Comparison of ENCODE assay signal across 8 mouse cellular contexts in genomic region chr10:117709930-117710603, GRCm38 (mm10). TPM values are rescaled to one million over a fixed set of nuclear protein-coding genes. Genes with fewer than 3 reads are reported as not detected.
DNase-seq lines count a peak whose midpoint lies in the region; ATAC-seq and TF ChIP-seq lines count a peak whose summit lies in the region.

No protein-coding gene starts in this region.

- peak; percentile 26; the same call in 1 of the 2 replicates for TF ChIP-seq EP300 in heart, postnatal 0 days (IDR thresholded peaks at IDR 0.05; ENCODE audit: low read depth)

- no peaks in the 10 kb centered on the region; the same call in 1 of the 2 replicates for H3K4me1 ChIP-seq in forebrain, embryonic 11.5 days (replicated peaks; ENCODE audit: control insufficient read depth, insufficient read depth, low read length)
- peaks cover 21% of the 10 kb centered on the region for H3K4me1 ChIP-seq in heart, postnatal 0 days (ENCODE audit: control insufficient read depth, insufficient read depth)
- peaks cover 20% of the 10 kb centered on the region; the same call in 1 of the 2 replicates for H3K4me1 ChIP-seq in neural tube, embryonic 14.5 days (ENCODE audit: control insufficient read depth, insufficient read depth, low read length)

- DNase-seq in CD8-positive naive resting alpha-beta T cell, adult 2 months (ENCODE audit: low read depth in 2 of 2, low spot score in 2 of 2) = peak; percentile 49 to 52
- DNase-seq in c-Kit-positive CD71-positive TER-119-negative erythroid progenitor cells, embryonic 14.5 days (ENCODE audit: low read depth) = peak; percentile 44
- DNase-seq in forebrain, embryonic 11.5 days (ENCODE audit: low spot score) = peak; percentile 94
- DNase-seq in heart, postnatal 0 days (ENCODE audit: low spot score) = peak; percentile 60
- DNase-seq in kidney, postnatal 4 days = peak; percentile 81 to 87
- peak; percentile 86 to 88 for DNase-seq in lung, adult 18-20 months
- DNase-seq in testis, postnatal 10 days (ENCODE audit: low spot score) = peak; percentile 86

- H3K27ac ChIP-seq in forebrain, embryonic 11.5 days (ENCODE audit: low read depth, low read length) = peak overlapping the region; percentile 97
- H3K27ac ChIP-seq in heart, postnatal 0 days (ENCODE audit: low read depth) = peak overlapping the region; percentile 93
- H3K27ac ChIP-seq in neural tube, embryonic 14.5 days (ENCODE audit: low read depth, low read length) = peak overlapping the region; percentile 99

- no peaks in the 10 kb centered on the region for H3K27me3 ChIP-seq in forebrain, embryonic 11.5 days (ENCODE audit: control insufficient read depth, insufficient read depth, low read length)
- no peaks in the 10 kb centered on the region for H3K27me3 ChIP-seq in heart, postnatal 0 days (ENCODE audit: control insufficient read depth, insufficient read depth, low read length)
- no peaks in the 10 kb centered on the region for H3K27me3 ChIP-seq in neural tube, embryonic 14.5 days (ENCODE audit: control insufficient read depth, insufficient read depth, low read length)

- peak overlapping the region; percentile 73 for H3K4me2 ChIP-seq in forebrain, embryonic 11.5 days (ENCODE audit: low read depth, low read length, severe bottlenecking)
- H3K4me2 ChIP-seq in heart, postnatal 0 days (ENCODE audit: low read depth, low read length) = peak overlapping the region; percentile 80
- peak overlapping the region; percentile 81 for H3K4me2 ChIP-seq in neural tube, embryonic 14.5 days (ENCODE audit: low read depth, low read length)

- H3K9me3 ChIP-seq in forebrain, embryonic 11.5 days (ENCODE audit: control insufficient read depth, low read length) = no peaks in the 10 kb centered on the region
- H3K9me3 ChIP-seq in heart, postnatal 0 days (replicated peaks; ENCODE audit: control insufficient read depth, low read length) = no peaks in the 10 kb centered on the region
- no peaks in the 10 kb centered on the region for H3K9me3 ChIP-seq in neural tube, embryonic 14.5 days (ENCODE audit: control insufficient read depth, low read length)

- TF ChIP-seq CTCF in heart, postnatal 0 days (IDR thresholded peaks at IDR 0.05; ENCODE audit: low read depth) = no peak

- ATAC-seq in forebrain, embryonic 11.5 days (replicated peaks; ENCODE audit: low FRiP score) = peak; percentile 83
- ATAC-seq in heart, postnatal 0 days (ENCODE audit: insufficient read depth, low read depth) = peak; percentile 67
- peak; percentile 79 for ATAC-seq in neural tube, embryonic 14.5 days (ENCODE audit: low read depth)

- no peaks in the 10 kb centered on the region; the same call in 1 of the 2 replicates for H3K36me3 ChIP-seq in forebrain, embryonic 11.5 days (ENCODE audit: control insufficient read depth, insufficient read depth, low read length)
- peaks cover 17% of the 10 kb centered on the region for H3K36me3 ChIP-seq in heart, postnatal 0 days (replicated peaks; ENCODE audit: control insufficient read depth, insufficient read depth, low read length)
- H3K36me3 ChIP-seq in neural tube, embryonic 14.5 days (ENCODE audit: control insufficient read depth, insufficient read depth, low read length) = peaks cover 2% of the 10 kb centered on the region

- H3K4me3 ChIP-seq in forebrain, embryonic 11.5 days (ENCODE audit: low read depth, low read length) = peak overlapping the region; percentile 88
- peak overlapping the region; percentile 81 for H3K4me3 ChIP-seq in heart, postnatal 0 days (ENCODE audit: low read depth, low read length)
- peak overlapping the region; percentile 93 for H3K4me3 ChIP-seq in neural tube, embryonic 14.5 days (ENCODE audit: low read depth, low read length)

- WGBS in forebrain, embryonic 11.5 days = under 1% methylated on average over 62 of the region's 71 CpGs
- under 1% methylated on average over 50 of the region's 71 CpGs for WGBS in heart, postnatal 0 days
- WGBS in neural tube, embryonic 14.5 days = under 1% methylated on average over 44 of the region's 71 CpGs

- peak overlapping the region; percentile 100 for H3K9ac ChIP-seq in forebrain, embryonic 11.5 days (ENCODE audit: low read length)
- H3K9ac ChIP-seq in heart, postnatal 0 days (replicated peaks; ENCODE audit: low read depth, low read length) = peak overlapping the region; percentile 90
- peak overlapping the region; percentile 100 for H3K9ac ChIP-seq in neural tube, embryonic 14.5 days (replicated peaks; ENCODE audit: low read depth, low read length)

RNA-seq across cellular contexts. Expression of gene Mdm2, which starts 0.5 kb away (rescaled TPM):
- 75.9 and 91.6 TPM in 2 replicates for polyA plus RNA-seq in forebrain, embryonic 11.5 days (2014; fragmentation: Nextera tagmentation; extraction: Ambion mirVana)
- total RNA-seq in heart, postnatal 0 days (2014; rRNA removed; ENCODE audit: low replicate concordance) = 47.3 and 93.0 TPM in 2 replicates
- 27.1 and 31.3 TPM in 2 replicates for polyA plus RNA-seq in heart, postnatal 0 days (2015; fragmentation: Nextera tagmentation; extraction: Ambion mirVana)
- 57.9 and 63.5 TPM in 2 replicates for polyA plus RNA-seq in neural tube, embryonic 14.5 days (2014; fragmentation: Nextera tagmentation; extraction: Ambion mirVana)

RNA-seq across cellular contexts. Expression of gene Slc35e3, which starts 36.1 kb away (rescaled TPM):
- 21.9 and 22.2 TPM in 2 replicates for polyA plus RNA-seq in forebrain, embryonic 11.5 days (2014; fragmentation: Nextera tagmentation; extraction: Ambion mirVana)
- 5.1 and 6.8 TPM in 2 replicates for total RNA-seq in heart, postnatal 0 days (2014; rRNA removed; ENCODE audit: low replicate concordance)
- polyA plus RNA-seq in heart, postnatal 0 days (2015; fragmentation: Nextera tagmentation; extraction: Ambion mirVana) = 4.1 and 4.2 TPM in 2 replicates
- polyA plus RNA-seq in neural tube, embryonic 14.5 days (2014; fragmentation: Nextera tagmentation; extraction: Ambion mirVana) = 20.5 and 27.5 TPM in 2 replicates

Comparison
In these comparisons a context has a peak if more than half of its experiments do, and no peak if none do; other contexts are left out.
1. Peak in every context shown above with its lines: DNase-seq, ATAC-seq, H3K4me3 ChIP-seq and H3K27ac ChIP-seq.
2. DNase-seq: peak in every context shown above with its lines; median percentile 94 in forebrain, embryonic 11.5 days; 87 in lung, adult 18-20 months; 86 in testis, postnatal 10 days; 84 in kidney, postnatal 4 days; 60 in heart, postnatal 0 days; 50 in CD8-positive naive resting alpha-beta T cell, adult 2 months; 44 in c-Kit-positive CD71-positive TER-119-negative erythroid progenitor cells, embryonic 14.5 days.